Mouse (Mus musculus) embryonic fibroblast, embryonic 13.5 days (primary cell): ENCODE measurements at regions not wholly inside any gene's neighbourhood (a gene's known extent, or its start where the extent isn't known, plus 50 kb on each side); places are given as distances from the start of the nearest gene placed in this dataset.

Experiments
- CTCF ChIP-seq: IDR thresholded peaks from 2 replicates; pipeline ENCODE4 v1.5.1; 2011; ENCODE audit warnings: mild to moderate bottlenecking, control low read depth, low read length, moderate library complexity, borderline replicate concordance; ENCODE audit not compliant: insufficient read depth
- POLR2A ChIP-seq: IDR thresholded peaks from 2 replicates; pipeline ENCODE4 v1.6.1; 2011; ENCODE audit warnings: low read depth, mild to moderate bottlenecking, control low read depth, low read length, moderate library complexity

DNA sequence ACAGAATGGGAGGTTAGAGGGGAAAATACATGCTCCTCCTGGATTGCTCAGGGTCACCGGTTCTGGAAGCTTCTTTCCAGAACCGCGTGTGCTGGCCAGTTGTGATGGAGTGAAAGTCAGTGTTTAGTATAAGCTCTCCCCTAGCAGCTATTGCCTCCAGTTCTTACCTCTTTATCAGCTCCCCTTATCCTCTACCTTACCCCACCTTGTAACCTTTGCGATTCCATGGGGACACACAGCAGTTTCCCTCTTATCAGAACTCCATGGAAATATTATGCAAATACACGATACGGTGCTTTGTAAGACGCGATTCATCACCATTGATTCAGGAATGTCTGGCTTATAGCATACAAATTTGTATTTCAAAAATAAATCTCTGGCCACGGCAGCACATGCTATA is 232.9 kb upstream of the Dusp10 start:
- TF ChIP-seq POLR2A = no peak
- TF ChIP-seq CTCF = no peak
